Comparison of ENCODE assay signal across 8 mouse cellular contexts in genomic region chr3:152209967-152210634, GRCm38 (mm10). TPM values are rescaled to one million over a fixed set of nuclear protein-coding genes. Genes with fewer than 3 reads are reported as not detected.
DNase-seq lines count a peak whose midpoint lies in the region; ATAC-seq and TF ChIP-seq lines count a peak whose summit lies in the region.

Dnajb4 (minus strand) TSS chr3:152210302.
Fubp1 (plus strand) TSS chr3:152210422.

- TF ChIP-seq CTCF in lung, postnatal 0 days (IDR thresholded peaks at IDR 0.05), result 0 out of 2 replicates have a peak, but pooled peaks have one; percentile 21

- peak within 1 kb of the TSS; percentile 85 for H3K4me2 ChIP-seq in lung, postnatal 0 days (replicated peaks; ENCODE audit: low read depth, low read length)

- H3K27me3 ChIP-seq in hindbrain, embryonic 10.5 days (ENCODE audit: insufficient read depth, poor library complexity, severe bottlenecking), result no peaks in the 10 kb centered on the region
- H3K27me3 ChIP-seq in lung, postnatal 0 days (replicated peaks; ENCODE audit: insufficient read depth, low read length), result no peaks in the 10 kb centered on the region

- H3K9me3 ChIP-seq in hindbrain, embryonic 10.5 days, result no peaks in the 10 kb centered on the region
- no peaks in the 10 kb centered on the region for H3K9me3 ChIP-seq in lung, postnatal 0 days (ENCODE audit: low read length)

- H3K4me3 ChIP-seq in hindbrain, embryonic 10.5 days, result peak within 1 kb of the TSS; percentile 99
- H3K4me3 ChIP-seq in lung, postnatal 0 days (ENCODE audit: low read depth, low read length), result peak within 1 kb of the TSS; percentile 84

- DNase-seq in MEL-GATA-1-ER (ENCODE audit: extremely low read depth, low read depth), result peak; percentile 96
- DNase-seq in cerebellum, adult 8-10 months, result peak; percentile 100
- peak; percentile 100 for DNase-seq in hindbrain, embryonic 10.5 days (ENCODE audit: low spot score)
- peak; percentile 99 for DNase-seq in layer of hippocampus, adult 9-11 months
- DNase-seq in lung, postnatal 0 days (ENCODE audit: low spot score), result peak; percentile 99
- DNase-seq in ovary, postnatal 14 days (ENCODE audit: low spot score), result peak; percentile 100
- DNase-seq in thymus, postnatal 14 days, result peak; percentile 100

- H3K9ac ChIP-seq in lung, postnatal 0 days (replicated peaks; ENCODE audit: low read depth), result peak within 1 kb of the TSS; percentile 99

- peaks cover 37% of the 10 kb centered on the region for H3K4me1 ChIP-seq in hindbrain, embryonic 10.5 days (replicated peaks)
- H3K4me1 ChIP-seq in lung, postnatal 0 days (ENCODE audit: insufficient read depth, low read depth, low read length), result peaks cover 9% of the 10 kb centered on the region

- peaks cover 36% of the 10 kb centered on the region for H3K36me3 ChIP-seq in hindbrain, embryonic 10.5 days
- no peaks in the 10 kb centered on the region for H3K36me3 ChIP-seq in lung, postnatal 0 days (ENCODE audit: insufficient read depth, low read length)

- ATAC-seq in frontal cortex, adult (ENCODE audit: low TSS enrichment), result peak; percentile 86
- ATAC-seq in lung, postnatal 0 days, result peak; percentile 97

- H3K27ac ChIP-seq in hindbrain, embryonic 10.5 days, result peak within 1 kb of the TSS; percentile 100
- peak within 1 kb of the TSS; percentile 97 for H3K27ac ChIP-seq in lung, postnatal 0 days (ENCODE audit: low read length)

- under 1% methylated on average over 85 of the region's 85 CpGs for WGBS in hindbrain, embryonic 10.5 days
- WGBS in lung, postnatal 0 days, result under 1% methylated on average over 75 of the region's 85 CpGs

- peak; percentile 98 for TF ChIP-seq EP300 in lung, postnatal 0 days (IDR thresholded peaks at IDR 0.05)

RNA-seq across cellular contexts. Expression of gene Dnajb4, which starts in this region (rescaled TPM):
- polyA plus RNA-seq in hindbrain, embryonic 10.5 days (2016; fragmentation: Nextera tagmentation; extraction: Ambion mirVana), result 19.9 and 21.2 TPM in 2 replicates
- 54.0 and 58.7 TPM in 2 replicates for polyA plus RNA-seq in lung, postnatal 0 days (2015; fragmentation: Nextera tagmentation; extraction: Ambion mirVana)

RNA-seq across cellular contexts. Expression of gene Fubp1, which starts in this region (rescaled TPM):
- polyA plus RNA-seq in hindbrain, embryonic 10.5 days (2016; fragmentation: Nextera tagmentation; extraction: Ambion mirVana), result 321 and 408 TPM in 2 replicates
- polyA plus RNA-seq in lung, postnatal 0 days (2015; fragmentation: Nextera tagmentation; extraction: Ambion mirVana), result 74.9 and 95.5 TPM in 2 replicates

Comparison
In these comparisons a context has a peak if more than half of its experiments do, and no peak if none do; other contexts are left out.
1. Peak in every context shown above with its lines: DNase-seq, ATAC-seq, H3K4me3 ChIP-seq and H3K27ac ChIP-seq.